Mouse (Mus musculus): ENCODE results near the gene Mapk7.

The Mapk7 gene

DNA sequence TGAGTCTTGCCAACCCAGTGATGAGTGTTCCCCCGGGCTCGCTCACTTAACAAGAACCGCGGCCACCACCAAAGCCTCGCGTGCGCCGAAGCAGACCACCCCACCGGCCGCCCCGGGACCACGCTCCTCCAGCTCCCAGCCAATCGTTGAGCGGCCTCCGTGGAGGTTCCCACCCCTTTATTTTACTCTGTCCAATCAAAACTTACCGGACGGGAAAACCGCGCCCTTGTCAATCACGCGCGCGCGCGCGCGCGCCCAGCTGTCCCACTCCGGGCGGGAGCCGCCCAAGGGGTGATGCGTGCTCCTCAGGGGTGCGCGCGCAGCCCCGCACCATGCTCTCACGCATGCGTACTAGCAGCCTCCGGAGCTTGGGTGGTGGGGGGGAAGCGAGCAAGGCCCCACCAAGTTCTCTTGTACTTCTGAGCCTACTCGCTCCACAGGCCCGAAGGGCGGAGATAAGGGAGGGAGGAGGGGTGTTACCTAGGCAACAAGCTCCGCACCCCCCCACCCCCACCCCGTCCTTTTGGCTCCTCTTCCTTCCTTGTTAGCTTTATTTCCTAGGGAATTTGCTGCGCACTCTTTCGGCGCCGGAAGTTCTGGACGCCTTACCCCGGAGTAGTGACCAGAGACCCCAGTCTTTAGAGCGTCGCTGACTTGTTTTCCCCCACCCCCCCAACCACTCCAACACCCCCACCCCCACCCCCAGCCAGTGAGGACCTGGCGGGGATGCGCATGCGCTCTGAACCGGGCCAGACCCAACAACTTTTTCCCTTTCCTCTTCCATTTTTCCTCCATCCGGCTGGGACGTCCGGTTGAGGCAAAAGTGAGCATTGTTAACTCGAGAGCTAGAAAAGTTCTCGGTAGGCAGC lies at the start of gene Mapk7:
TSS of gene Mapk7 (minus strand) at position 278 of the 869 bp plus-strand sequence.
- peak; percentile 98 for DNase-seq (ENCODE audit: low spot score)

DNA sequence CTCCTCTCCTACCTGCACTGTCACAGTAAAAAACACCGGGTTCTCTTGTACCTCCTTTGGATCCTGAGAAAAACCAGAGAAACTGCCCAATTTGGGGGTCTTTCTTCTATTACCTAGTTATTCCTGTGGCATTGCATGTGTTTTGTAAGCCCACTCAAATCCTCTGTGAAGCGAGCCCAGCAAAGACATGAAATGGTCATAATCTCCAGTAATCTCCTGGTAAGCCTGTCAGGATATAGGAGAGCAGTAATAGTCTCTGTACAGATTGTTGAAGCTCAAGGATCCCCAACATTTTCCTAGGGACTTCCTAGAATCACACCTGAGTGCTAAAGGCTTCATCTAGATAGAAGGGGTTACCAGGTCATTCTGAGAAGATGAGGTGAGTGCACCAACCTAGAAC lies 46.9 kb upstream of the Mapk7 start:
- no peak for DNase-seq (ENCODE audit: low spot score)

DNA sequence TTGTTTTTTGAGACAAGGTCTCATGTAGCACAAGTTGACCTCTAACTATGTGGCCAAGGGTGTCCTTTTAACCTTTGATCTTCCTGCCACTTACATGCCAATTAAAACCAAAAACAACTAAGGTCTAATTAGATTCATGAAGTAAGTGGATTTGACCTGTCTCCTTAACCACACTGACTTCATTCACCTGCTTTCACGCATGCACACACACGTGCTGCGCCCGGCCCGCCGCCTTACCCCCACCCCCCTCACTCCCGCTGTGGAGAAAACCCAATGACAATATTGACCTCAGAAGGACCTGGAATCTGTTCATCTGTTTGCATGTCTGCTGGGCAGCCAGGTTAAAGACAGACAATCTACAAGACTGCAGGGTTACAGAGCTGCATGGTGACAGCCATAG lies 46.4 kb upstream of the Mapk7 start:
- no peak for DNase-seq (ENCODE audit: low spot score)

DNA sequence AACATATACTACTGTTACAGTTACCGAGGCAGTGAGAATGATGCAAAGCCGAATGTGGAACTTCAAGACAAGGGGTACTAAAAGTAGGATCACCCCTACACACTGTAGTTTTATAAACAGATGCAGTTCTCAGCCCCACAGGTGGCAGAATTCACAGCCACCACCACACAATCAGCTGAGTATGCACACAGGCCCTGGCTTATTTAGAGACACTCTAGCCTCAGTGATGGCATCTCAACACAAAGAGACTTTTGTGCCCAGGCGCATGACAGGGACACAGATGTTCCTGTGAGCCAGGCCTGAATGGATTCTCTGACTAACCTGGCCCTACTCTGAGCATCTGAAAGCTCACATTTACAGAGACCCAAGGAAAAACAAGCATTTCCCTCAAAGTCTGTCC lies 43.2 kb upstream of the Mapk7 start:
- peak; percentile 60 for DNase-seq (ENCODE audit: low spot score)

DNA sequence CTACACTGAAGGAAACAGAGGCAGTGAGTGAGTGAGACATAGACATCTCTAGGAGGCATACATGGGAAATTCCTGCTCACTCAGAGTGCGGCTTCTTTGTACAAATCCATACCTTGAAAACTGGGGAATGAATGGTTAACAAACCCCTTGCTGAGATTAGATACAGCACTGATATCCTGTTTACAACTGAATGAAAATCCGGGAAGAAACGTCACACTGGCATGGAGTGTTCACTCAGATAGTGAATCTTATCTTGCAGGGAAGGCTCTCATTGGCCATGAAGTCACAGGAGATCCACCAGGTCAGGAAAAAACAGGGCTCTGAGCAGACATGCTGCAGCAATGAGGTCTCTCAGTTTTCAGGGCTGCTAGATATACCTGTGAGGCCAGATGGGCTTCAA lies 42.7 kb upstream of the Mapk7 start:
- no peak for DNase-seq (ENCODE audit: low spot score)

DNA sequence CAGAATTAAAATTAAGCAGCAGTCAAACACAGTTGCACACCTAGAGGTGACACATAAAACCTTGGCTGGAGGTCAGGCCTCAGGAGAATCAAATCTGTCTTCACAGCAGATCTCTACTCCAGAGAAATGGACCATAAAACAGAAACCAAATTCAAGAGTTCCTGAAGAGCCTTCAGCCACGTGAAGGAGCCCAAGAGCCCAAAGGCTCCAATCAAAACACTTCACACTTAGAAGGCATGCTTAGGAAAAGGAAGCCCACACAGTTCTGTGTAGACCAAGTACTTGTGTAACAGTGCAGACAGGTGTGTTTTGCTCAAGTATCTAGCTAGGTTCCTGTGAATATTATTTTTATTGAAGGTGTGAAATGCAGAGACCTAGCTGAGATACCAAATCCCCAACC lies 41.3 kb upstream of the Mapk7 start:
- DNase-seq (ENCODE audit: low spot score): no peak

DNA sequence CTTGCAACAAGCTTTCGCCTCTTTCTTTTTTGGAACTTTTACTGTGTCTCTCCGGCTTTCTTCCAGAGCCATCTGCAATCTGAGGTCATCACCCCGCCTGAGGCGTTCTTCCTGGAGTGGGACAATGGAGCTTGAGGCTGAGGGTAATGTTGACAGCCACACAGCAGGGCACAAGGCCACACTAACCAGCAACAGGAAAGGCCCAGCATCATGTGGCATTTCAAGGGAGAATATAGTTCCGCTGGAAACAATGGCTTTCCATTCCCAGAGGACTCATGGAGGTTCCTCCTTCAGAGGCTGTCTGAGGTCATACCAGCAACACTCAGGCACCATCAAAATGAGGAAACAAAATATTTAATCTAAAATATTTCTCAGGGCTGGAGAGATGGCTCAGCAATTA lies 39.4 kb upstream of the Mapk7 start:
- no peak for DNase-seq (ENCODE audit: low spot score)

DNA sequence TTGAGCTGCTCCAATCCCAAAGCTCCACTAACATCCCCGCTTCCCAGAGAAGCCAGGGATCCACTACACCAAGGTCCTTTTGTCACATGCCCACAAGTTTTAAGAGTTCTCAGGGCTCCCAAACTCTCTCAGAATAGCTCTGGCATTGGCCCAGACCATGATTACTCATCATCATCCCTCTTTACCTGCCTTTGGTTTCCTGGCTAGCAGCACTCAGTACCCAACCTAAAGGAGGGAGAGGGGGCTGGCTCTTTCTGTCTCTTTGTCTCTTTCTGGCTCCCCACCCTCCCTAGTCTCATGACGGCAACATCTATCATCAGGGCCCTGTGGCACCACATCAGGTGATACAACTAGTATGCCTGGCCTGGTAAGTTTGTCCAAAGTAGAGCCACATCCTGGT lies 38.6 kb upstream of the Mapk7 start:
- DNase-seq (ENCODE audit: low spot score): no peak

DNA sequence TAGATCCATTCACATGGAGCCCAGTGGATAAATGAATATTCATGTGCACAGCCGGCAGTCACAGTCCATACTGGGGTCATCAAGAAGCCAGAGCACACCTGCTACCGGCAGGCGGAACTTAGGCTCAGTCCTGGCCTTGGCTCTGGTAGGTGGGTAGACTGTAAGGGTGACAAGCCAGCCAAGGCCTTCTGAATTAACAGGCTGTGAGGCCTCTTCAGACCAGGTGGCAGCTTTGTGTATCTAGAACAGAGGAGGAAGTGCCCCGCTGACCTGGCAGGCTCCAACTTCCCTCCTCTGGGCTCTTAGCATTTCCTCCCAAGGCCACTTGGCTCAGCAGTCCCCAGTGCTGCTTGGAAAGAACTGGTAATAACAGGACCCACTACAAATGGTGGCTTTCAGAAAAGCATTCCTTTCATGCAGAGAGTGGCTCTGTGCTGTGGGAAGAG lies 35.1 kb upstream of the Mapk7 start:
- DNase-seq (ENCODE audit: low spot score): peak; percentile 45

DNA sequence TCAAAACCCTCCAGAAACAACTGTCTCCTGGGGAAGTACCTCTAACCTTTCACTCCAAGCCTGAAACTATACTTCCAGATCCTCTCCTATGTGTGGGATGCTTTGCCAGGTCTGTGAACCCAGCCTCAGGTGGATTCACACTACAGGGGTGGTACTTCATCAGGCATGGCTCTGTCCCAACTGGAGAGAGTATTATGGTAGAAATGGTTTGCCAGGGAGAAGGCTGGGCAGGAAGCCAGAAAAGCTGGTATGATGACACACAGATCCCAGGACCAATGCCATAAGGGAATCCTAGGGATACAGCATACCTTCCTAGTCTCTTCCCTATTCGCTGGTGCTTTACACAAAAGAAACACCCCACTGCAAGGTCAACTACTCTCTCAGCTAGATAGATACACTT lies 32.7 kb upstream of the Mapk7 start:
- DNase-seq (ENCODE audit: low spot score): peak; percentile 69

DNA sequence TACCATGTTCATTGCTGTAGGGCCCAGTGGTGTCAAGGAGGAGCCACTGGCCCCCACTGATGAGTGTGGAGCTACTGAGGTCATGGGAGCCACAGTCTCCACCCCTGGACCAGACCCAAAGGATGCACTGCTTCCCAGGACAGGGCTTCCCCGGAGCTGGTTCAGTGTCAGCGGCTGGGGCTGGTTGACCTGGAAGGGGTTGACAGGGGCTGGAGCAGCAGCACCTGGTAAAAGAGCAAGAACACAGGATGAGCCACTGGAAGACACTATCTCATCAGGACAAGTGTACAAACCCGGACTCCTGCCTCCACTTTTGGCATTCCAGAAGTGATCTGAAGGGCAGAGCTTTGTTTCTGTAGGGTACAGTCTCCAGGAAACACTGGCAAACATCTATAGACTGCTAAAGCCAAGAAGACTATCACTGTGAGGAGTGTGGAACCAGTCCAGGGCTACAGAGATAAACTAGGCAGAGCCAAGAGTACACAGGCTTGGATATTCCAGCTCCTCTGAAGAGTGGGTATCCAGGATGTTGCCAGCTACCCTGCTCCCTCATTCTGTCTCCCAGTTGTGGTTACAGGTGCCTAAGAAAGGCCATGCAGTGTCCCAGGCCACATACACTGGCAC lies 25.4 kb upstream of the Mapk7 start:
- DNase-seq (ENCODE audit: low spot score): no peak

DNA sequence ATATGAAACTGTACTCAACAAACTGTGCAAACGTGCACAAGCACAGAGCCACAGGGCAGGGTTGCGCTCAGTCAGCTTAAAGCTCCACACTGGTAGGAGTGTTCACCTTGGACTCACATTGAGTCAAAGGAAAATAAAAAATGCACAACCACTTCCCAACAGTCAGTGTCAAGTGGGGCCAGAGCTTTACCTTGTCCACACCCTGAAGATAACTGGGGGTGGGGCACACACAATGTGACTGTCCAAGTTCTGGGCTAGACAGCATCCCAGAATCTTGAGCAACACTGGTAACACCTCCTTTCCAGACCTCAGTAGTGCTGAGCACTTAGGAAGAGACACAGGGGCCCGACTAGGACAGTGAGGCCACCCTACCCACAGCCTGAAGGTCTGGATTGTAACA lies 24.7 kb upstream of the Mapk7 start:
- no peak for DNase-seq (ENCODE audit: low spot score)

DNA sequence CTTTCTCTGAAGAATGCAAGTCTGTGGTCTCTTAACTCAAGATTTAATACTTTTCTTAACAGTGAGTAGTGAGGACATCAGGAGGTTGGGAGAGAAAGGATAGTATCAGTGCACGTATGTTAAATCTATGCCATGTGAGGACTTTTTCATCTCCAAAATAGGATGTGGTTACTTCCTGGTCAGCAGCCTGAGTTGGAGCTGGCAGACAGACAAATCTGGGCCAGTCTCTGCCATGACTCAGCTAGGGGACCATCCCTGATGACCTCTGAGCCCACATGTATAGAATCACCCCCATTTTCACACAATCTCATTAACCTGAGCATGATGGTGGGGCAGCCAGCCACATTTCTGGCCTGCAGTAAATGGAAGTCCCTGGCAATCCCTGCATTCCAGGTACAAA lies 23.8 kb upstream of the Mapk7 start:
- no peak for DNase-seq (ENCODE audit: low spot score)

DNA sequence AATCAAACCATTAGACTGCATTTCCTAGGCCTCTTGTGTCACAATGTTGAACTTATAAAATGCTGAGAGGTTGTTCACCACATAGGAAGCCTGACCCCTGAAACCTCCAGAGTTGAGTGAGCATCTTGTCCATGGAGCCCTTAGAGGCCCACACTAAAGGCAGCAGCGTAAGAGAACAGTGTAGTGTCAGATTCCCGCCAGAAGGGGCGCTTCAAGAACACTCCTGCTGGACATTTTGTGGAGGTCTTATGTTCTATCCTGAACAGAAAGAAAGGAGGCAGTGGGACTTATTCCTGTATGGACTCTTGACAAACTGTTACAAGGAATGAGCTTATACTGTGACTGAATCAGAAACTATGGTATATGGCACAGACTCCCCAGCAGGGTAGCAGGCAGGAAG lies 20.7 kb upstream of the Mapk7 start:
- DNase-seq (ENCODE audit: low spot score): no peak

DNA sequence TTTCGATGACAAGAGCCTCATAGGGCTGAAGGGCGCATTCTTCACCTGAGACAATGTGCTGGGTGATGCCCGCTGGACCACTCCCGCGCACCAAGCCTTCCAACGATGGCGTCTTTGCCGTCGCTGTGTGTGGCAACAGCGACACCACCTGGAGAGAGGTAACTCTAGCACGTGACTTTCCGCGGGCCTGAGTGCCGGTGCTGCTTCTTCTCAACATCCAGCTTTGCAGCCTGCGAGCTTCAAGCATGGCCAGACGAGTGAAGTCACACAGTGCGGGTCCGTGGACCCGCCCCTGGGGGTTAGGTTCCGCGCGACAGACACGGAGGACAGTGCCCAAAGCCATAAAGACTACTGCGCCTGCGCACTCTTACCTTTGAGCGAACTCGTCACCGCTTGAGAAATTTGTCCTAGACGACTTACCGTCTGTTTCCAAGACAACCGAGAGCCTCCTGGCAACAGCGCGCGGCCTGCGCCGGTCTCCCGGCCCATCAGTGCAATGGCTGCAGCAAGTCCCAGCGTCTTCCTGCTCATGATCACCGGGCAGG lies 10.6 kb upstream of the Mapk7 start, which contains the start of gene B9d1:
TSS of gene B9d1 (plus strand) at position 432 of the 545 bp plus-strand sequence.
- DNase-seq (ENCODE audit: low spot score): peak; percentile 98

DNA sequence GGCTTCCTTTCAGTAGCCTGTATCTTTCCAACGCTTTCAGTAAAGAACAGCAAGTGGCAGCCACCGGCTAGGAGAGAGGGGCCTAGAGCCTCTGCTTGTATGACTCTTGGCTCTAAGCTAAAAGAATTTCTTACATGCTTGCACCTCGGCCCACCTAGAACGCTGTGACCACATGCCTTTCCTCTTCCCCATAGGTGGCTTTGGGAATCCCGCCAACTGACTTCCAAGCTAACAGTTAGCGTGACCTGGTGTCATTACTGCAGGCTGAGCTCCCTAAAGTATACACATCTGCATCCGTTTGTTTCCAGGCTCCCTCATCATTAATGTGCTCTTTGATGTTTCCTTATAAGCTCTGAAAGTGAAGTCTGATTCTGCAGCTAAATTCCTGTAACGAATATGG lies 9.7 kb upstream of the Mapk7 start:
- DNase-seq (ENCODE audit: low spot score): no peak

DNA sequence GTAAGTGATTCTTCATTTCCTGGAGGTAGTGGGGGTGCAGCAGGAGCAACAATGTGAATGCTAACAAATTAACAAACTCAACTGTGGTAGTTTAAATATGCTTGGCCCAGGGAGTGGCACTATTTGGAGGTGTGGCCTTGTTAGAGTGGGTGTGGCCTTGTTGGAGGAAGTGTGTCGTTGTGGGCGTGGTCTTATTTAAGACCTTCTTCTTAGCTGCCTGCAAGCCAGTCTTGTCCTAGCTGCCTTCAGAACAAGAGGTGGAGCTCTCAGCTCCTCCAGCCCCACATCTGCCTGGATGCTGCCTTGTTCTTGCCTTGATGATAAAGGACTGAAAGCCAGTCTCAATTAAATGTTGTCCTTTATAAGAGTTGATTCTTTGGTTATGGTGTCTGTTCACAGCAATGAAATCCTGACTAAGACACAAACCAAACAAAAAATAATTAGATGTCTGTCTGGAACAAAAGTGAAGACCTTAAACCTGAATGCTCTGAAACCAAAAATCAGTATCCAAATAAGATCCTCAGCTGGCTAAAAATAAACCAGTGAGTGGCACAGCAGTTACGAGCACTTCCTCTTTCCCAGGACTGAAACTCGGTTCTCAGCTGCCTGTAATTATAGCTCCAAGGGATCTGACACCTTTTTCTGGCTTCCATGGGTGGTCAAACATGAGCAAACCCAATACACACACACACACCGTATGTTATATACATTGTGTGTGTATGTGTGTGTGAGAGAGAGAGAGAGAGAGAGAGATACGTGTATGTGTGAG lies 4.7 kb upstream of the Mapk7 start:
- DNase-seq (ENCODE audit: low spot score): no peak

DNA sequence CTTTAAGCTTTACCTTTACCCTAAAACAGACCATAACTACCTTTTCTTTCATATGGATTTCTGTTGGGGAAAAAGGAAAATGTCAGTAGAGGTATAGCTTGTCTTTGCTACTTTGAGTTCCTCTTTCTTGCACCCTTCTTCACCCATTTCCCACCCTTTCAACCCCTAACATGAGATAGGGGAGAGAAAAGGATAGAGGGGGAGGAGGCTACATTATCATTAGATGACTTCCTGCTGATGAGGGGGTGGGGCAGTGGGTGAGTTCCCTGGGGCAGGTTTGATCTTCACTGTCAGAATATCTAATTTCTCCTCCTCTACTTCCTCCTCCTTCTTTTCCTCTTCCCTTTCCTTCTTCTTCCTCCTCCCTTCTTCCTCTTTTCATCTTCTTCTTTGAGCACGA lies 3.3 kb upstream of the Mapk7 start:
- DNase-seq (ENCODE audit: low spot score): no peak

DNA sequence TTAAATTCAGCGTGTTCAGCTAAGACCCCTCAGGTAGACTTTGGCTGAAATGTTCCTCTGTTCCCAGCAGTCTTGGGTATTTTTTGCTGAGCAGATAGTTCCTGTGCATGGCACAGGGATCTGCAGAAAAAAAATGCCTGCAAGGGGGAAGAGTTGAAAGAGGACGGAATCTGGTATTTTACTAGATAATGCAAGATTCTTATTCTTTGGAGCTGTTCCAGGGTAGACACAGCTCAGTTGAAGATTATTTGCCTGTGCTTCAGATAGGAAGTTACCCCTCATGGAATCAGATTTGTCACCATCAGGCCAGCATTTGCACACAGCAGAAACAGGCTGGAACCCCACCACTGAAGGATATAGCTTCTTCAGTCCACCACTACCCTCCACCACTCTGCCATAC lies 1.3 kb upstream of the Mapk7 start:
- no peak for DNase-seq (ENCODE audit: low spot score)

DNA sequence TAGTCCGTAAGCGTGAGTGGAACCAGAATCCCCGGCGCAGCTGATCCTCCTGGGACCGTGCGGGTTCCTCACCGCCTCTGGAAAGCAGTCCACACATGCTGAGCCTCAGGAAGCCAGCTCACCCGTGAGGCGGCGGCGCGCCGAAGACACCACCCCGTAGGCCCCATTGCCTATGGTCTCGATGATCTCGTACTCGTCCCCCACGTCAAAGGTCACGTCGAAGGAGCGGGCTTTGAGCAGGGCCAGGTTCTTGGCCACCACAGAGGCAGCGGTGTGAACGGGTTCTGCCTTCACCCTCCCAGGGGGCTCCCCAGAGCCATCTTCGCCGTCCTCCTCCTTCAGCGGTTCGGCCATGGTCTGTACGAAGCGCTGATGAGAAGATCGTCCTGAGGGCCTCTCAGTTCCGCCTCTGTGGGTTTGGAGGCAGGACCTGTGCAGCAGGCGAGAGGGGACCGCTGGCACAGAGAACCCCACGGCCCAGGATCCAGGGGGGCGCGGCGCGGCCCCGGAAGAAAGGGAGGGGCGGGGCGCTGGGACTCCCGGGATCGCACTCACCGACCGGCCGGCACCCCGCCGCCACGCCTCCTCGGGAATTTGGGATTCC lies 579 bp downstream of the Mapk7 start:
- no peak for DNase-seq (ENCODE audit: low spot score)

DNA sequence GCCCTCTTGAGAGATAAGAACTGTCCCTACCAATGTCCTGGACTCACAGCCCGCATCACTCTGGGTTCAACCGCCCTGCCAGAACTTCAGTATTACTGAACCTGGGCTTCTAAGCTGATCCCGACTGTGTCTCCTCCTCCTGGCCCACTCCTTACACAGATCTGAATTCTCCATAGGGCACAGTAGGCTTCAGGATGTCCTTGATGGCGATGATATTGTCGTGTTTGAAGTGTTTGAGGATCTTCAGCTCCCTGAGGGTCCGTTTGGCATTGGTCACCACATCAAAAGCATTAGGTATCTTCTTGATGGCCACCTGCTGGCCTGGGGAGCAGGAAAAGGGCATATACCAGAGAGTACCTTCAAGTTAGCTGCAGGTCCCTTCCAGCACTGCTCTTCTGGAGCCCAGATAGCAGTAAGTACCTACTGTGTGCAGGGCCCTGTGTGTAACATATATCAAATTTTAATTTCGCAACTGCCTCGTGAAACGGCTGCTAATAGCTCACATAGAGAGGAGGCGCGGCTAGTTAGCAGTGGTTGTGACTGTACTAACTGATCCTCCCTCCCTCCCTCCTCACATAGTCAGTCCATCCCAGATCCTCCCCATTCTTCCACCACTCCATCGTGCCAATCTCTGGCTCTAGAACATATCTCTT lies 1.3 kb downstream of the Mapk7 start:
- no peak for DNase-seq (ENCODE audit: low spot score)

Measured in layer of hippocampus, adult 11-12 months (tissue).